Mouse (Mus musculus) kidney, postnatal 0 days (tissue): ENCODE measurements around the gene Clic1. TPM values are rescaled to one million over a fixed set of nuclear protein-coding genes. Genes with fewer than 3 reads are reported as not detected.

ENCODE experiments used
- ATAC-seq: fragments of 200-750 bp; cut with Nextera tagmentation; replicated peaks from 2 replicates; pipeline ENCODE4 v1.8.0; 2017; ENCODE audit warnings: low read depth, moderate number of reproducible peaks, moderate TSS enrichment, moderate library complexity; ENCODE audit not compliant: low FRiP score
- DNase-seq: peaks from one replicate; pipeline ENCODE4 v3.0.0-alpha.2; 2016; ENCODE audit warnings: low spot score
- H3K27ac ChIP-seq: fragments of 300-500 bp; sonication (generic); 2 replicates; pipeline ENCODE4 v1.5.1; 2014; ENCODE audit warnings: mild to moderate bottlenecking
- H3K27me3 ChIP-seq: fragments of 300-500 bp; sonication (generic); 2 replicates; pipeline ENCODE4 v1.6.1; 2014; ENCODE audit warnings: low read length, mixed read lengths; ENCODE audit not compliant: insufficient read depth
- H3K36me3 ChIP-seq: fragments of 300-500 bp; sonication (generic); 2 replicates; pipeline ENCODE4 v1.6.1; 2014; ENCODE audit warnings: low read length, mixed read lengths; ENCODE audit not compliant: insufficient read depth
- H3K4me1 ChIP-seq: fragments of 300-500 bp; sonication (generic); replicated peaks from 2 replicates; pipeline ENCODE4 v1.6.1; 2014; ENCODE audit warnings: antibody characterized with exemption, low read length, mixed read lengths; ENCODE audit not compliant: insufficient read depth
- H3K4me2 ChIP-seq: fragments of 300-500 bp; sonication (generic); 2 replicates; pipeline ENCODE4 v1.6.1; 2014; ENCODE audit warnings: mild to moderate bottlenecking, low read length, moderate library complexity, mixed read lengths
- H3K4me3 ChIP-seq: fragments of 300-500 bp; sonication (generic); replicated peaks from 2 replicates; pipeline ENCODE4 v1.5.1; 2014; ENCODE audit warnings: low read depth, low read length
- H3K9ac ChIP-seq: fragments of 300-500 bp; sonication (generic); 2 replicates; pipeline ENCODE4 v1.6.1; 2014; ENCODE audit warnings: low read depth, low read length
- H3K9me3 ChIP-seq: fragments of 300-500 bp; sonication (generic); replicated peaks from 2 replicates; pipeline ENCODE4 v1.6.1; 2016; ENCODE audit warnings: low read length, inconsistent platforms, mixed read lengths
- CTCF ChIP-seq: IDR thresholded peaks from 2 replicates; pipeline ENCODE4 v1.5.1; 2016; ENCODE audit warnings: antibody characterized with exemption, low read depth, mild to moderate bottlenecking, moderate library complexity
- WGBS: fragments of 180-500 bp; shearing (Covaris S2); extraction: QIAGEN DNeasy Blood & Tissue Kit; methylation state at CpG from one replicate; pipeline ENCODE4 v1.1.7; 2014; 5-methylcytosine and 5-hydroxymethylcytosine counted together
- polyA plus RNA-seq: library from polyadenylated mRNA; unstranded; fragments of >200 nt; fragmentation: Nextera tagmentation; extraction: Ambion mirVana; gene quantifications from 2 replicates; pipeline ENCODE4 v1.2.1, GENCODE M21; 2015

Gene Clic1
- polyA plus RNA-seq, 1 experiment from 2014 or later: 266 TPM

GRCm38 (mm10) chr17:35039121-35039873 lies 10.5 kb upstream of the Clic1 start:
- H3K27ac ChIP-seq: no peak overlapping the region
- no peaks in the 10 kb centered on the region for H3K27me3 ChIP-seq
- H3K4me2 ChIP-seq: no peak overlapping the region
- ATAC-seq (no peak), DNase-seq (no peak)
- H3K4me3 ChIP-seq: no peak overlapping the region
- no peak for TF ChIP-seq CTCF
- no peaks in the 10 kb centered on the region for H3K36me3 ChIP-seq
- H3K9ac ChIP-seq: no peak overlapping the region
- no peaks in the 10 kb centered on the region for H3K9me3 ChIP-seq
- 83% methylated on average over 11 of the region's 11 CpGs for WGBS
- H3K4me1 ChIP-seq: no peaks in the 10 kb centered on the region

GRCm38 (mm10) chr17:35043794-35044193 lies 6.0 kb upstream of the Clic1 start:
- no peak for TF ChIP-seq CTCF
- WGBS: 74% methylated on average over 4 of the region's 4 CpGs
- no peak overlapping the region for H3K9ac ChIP-seq
- H3K27ac ChIP-seq: peak overlapping the region; percentile 37; the same call in 1 of the 2 replicates
- H3K27me3 ChIP-seq: no peaks in the 10 kb centered on the region
- H3K36me3 ChIP-seq: no peaks in the 10 kb centered on the region
- no peak overlapping the region for H3K4me3 ChIP-seq
- H3K4me1 ChIP-seq: peaks cover 24% of the 10 kb centered on the region
- H3K4me2 ChIP-seq: no peak overlapping the region
- H3K9me3 ChIP-seq: no peaks in the 10 kb centered on the region
- ATAC-seq (no peak), DNase-seq (no peak)

- WGBS: 70% methylated on average over 7 of the region's 7 CpGs
- no peak for ATAC-seq
- Histone ChIP-seq H3K9me3 (no peaks in the 10 kb centered on the region), H3K4me2 (peak overlapping the region; percentile 96), H3K27ac (peak overlapping the region; percentile 88), H3K4me3 (no peak overlapping the region), H3K27me3 (no peaks in the 10 kb centered on the region), H3K36me3 (no peaks in the 10 kb centered on the region), H3K9ac (peak overlapping the region; percentile 78; the same call in 1 of the 2 replicates), H3K4me1 (peaks cover 32% of the 10 kb centered on the region)
- no peak for TF ChIP-seq CTCF
- no peak for DNase-seq
Measured at GRCm38 (mm10) chr17:35044904-35045806, 4.6 kb upstream of the Clic1 start.

DNA sequence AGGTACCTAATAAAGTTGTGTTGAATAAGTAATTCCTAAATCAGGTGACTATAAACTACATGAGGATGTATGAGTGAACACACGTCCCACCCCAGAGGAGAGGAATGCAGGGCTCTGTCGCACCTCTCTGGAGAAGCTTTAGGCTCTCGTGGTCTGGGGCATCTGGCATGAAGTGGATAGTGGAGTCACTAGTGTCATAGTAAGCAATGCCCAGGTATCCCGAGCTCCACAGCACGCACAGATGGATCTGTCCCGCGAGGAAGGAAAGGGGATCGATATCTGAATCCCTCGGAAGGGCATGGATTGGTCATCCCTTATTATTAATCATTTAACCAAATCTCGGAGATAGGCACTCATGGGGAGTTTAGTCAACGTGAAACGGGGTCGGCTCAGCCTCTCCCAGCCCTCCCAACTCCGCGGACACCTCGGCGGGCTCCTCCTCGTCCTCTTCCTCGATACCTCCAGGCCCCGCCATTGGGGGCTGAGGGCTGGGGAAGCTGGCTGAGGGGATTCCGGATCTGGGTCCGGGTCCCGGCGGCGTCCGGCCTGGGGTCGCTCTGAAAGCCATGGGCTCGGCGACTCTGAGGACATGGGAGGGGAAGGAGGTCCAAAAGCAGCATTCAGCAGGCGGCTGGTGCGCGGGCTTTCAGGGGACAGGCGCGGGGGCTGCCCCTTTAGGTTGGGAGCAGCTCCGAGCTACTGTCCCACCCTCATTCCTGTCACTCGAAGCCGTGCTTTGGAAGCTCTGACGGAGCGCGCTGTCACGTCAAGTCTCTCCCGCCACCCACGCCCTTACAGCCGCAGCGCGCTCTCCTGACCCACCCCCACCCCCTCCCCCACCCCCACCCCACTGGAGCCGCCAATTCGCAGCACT lies 3.7 kb upstream of the Clic1 start:
- Histone ChIP-seq H3K4me2 (peak overlapping the region; percentile 96), H3K9ac (peak overlapping the region; percentile 78), H3K36me3 (no peaks in the 10 kb centered on the region), H3K4me3 (peak overlapping the region; percentile 50), H3K27ac (peak overlapping the region; percentile 88), H3K4me1 (peaks cover 32% of the 10 kb centered on the region), H3K27me3 (no peaks in the 10 kb centered on the region), H3K9me3 (no peaks in the 10 kb centered on the region)
- no peak for TF ChIP-seq CTCF
- DNase-seq (peak; percentile 18), ATAC-seq (peak; percentile 59)
- 2% methylated on average over 48 of the region's 48 CpGs for WGBS

GRCm38 (mm10) chr17:35046681-35047455 lies 2.9 kb upstream of the Clic1 start, which contains the start of gene Msh5:
Gene Msh5, minus strand, starts transcription at chr17:35046745.
- peak; percentile 96 for ATAC-seq
- 2% methylated on average over 33 of the region's 33 CpGs for WGBS

More at GRCm38 (mm10) chr17:35046681-35047455, 2.9 kb upstream of the Clic1 start, which contains the start of gene Msh5:
- Histone ChIP-seq H3K27me3 (no peaks in the 10 kb centered on the region), H3K4me1 (peaks cover 32% of the 10 kb centered on the region), H3K36me3 (no peaks in the 10 kb centered on the region), H3K4me2 (peak within 1 kb of the TSS; percentile 96), H3K27ac (peak within 1 kb of the TSS; percentile 98), H3K4me3 (peak within 1 kb of the TSS; percentile 50), H3K9ac (peak within 1 kb of the TSS; percentile 78), H3K9me3 (no peaks in the 10 kb centered on the region)
- DNase-seq: peak; percentile 99
- no peak for TF ChIP-seq CTCF
